Mouse (Mus musculus) thymus, adult 2 months (tissue): ENCODE data around the gene Tap1. TPM values are rescaled to one million over a fixed set of nuclear protein-coding genes. Genes with fewer than 3 reads are reported as not detected.
"Not testable (repeated sequence)": the region's sequence is repeated elsewhere in the genome, so short reads cannot be mapped to it uniquely, and the experiment has no call there.

Experiments
- DNase-seq: peaks from one replicate; pipeline ENCODE4 v3.0.0; 2021
- H3K27ac ChIP-seq: fragments of 200-500 bp; 2 replicates; pipeline ENCODE4 v1.5.1; 2012; ENCODE audit warnings: low read length, control low read depth; ENCODE audit not compliant: control insufficient read depth, insufficient read depth
- H3K27me3 ChIP-seq: fragments of 200-500 bp; 2 replicates; pipeline ENCODE4 v1.6.1; 2012; ENCODE audit warnings: mild to moderate bottlenecking, low read length, moderate library complexity, mixed read lengths; ENCODE audit not compliant: control insufficient read depth, insufficient read depth
- H3K36me3 ChIP-seq: fragments of 200-500 bp; 2 replicates; pipeline ENCODE4 v1.6.1; 2012; ENCODE audit warnings: mild to moderate bottlenecking, low read length, moderate library complexity; ENCODE audit not compliant: control insufficient read depth, insufficient read depth
- H3K4me1 ChIP-seq: fragments of 200-500 bp; replicated peaks from 2 replicates; pipeline ENCODE4 v1.6.1; 2012; ENCODE audit warnings: low read length; ENCODE audit not compliant: control insufficient read depth, insufficient read depth
- H3K4me3 ChIP-seq: fragments of 200-500 bp; 2 replicates; pipeline ENCODE4 v1.5.1; 2012; ENCODE audit warnings: mild to moderate bottlenecking, low read length, control low read depth, moderate library complexity; ENCODE audit not compliant: control insufficient read depth, insufficient read depth
- CTCF ChIP-seq: fragments of 200-500 bp; IDR thresholded peaks from 2 replicates; pipeline ENCODE4 v1.5.1; 2012; ENCODE audit warnings: mild to moderate bottlenecking, control low read depth, low read length, moderate library complexity, borderline replicate concordance; ENCODE audit not compliant: control insufficient read depth, poor library complexity, insufficient read depth; ENCODE audit errors: extremely low read depth
- POLR2A ChIP-seq: fragments of 200-500 bp; IDR thresholded peaks from 2 replicates; pipeline ENCODE4 v1.6.1; 2012; ENCODE audit warnings: mild to moderate bottlenecking, low read length, control low read depth, moderate library complexity; ENCODE audit not compliant: control insufficient read depth, poor library complexity, insufficient read depth; ENCODE audit errors: extremely low read depth
- WGBS: fragments of 180-500 bp; shearing (Covaris S2); methylation state at CpG from one replicate; pipeline ENCODE4 v1.1.7; 2018; 5-methylcytosine and 5-hydroxymethylcytosine counted together
- polyA plus RNA-seq: library from polyadenylated mRNA; depleted of rRNA; stranded (reverse); fragments of >200 nt; gene quantifications from 2 replicates; pipeline ENCODE4 v1.2.3, GENCODE M21; 2012

The Tap1 gene
- polyA plus RNA-seq, 1 experiment: 197 TPM

DNA sequence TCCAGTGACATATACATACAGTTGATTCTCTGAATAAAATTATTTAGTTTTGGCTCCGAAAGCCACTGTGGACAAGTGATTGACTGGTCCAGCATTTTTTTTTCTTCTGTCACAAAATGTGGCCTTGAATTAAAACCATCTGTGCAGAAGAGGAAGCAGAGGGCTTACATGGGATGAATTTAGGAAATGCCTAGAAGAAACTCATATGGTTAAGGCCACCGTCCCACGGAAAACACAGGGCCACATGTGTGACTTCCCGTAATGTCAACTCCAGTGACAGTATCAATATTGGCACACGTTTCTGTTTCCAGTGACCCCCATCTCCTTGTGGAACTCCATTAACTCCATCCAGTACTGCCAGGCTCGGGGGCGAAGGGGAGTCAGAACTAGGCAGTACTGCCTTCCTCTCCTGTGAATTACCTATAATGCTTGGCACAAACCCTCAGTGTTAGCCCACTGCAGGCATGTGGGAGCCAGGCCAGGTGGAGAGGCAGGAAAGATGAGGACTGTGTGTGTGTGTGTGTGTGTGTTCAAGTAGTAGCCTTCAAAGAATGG, 44.8 kb upstream of the Tap1 start:
- DNase-seq: no peak
- TF ChIP-seq POLR2A: no peak
- no peak for TF ChIP-seq CTCF
- H3K27ac ChIP-seq: peak overlapping the region; percentile 87
- peaks cover 27% of the 10 kb centered on the region for H3K4me1 ChIP-seq
- H3K4me3 ChIP-seq: peak overlapping the region; percentile 8; the same call in 1 of the 2 replicates
- WGBS: 44% methylated on average over 7 of the region's 7 CpGs
- H3K36me3 ChIP-seq: no peaks in the 10 kb centered on the region
- H3K27me3 ChIP-seq: no peaks in the 10 kb centered on the region

DNA sequence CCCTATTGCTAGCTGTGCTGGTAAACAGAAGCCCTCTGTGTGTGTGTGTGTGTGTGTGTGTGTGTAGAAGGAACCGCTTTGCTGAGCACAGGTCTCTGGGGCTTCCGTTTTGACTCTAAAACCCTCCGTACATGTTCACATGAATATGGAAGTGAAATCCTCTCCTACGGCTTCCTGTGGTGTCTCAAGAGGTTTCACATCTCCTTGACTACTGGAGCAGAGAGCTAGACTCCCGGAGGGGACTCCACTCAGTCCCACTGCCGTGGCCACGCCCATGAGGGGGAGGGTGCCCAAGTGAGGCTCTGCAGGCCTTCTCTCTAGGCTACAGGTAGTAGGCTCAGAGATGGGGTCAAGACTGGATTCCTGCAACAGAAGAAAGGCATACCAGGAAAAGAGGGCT, 44.3 kb upstream of the Tap1 start, which contains the start of gene H2-DMb2:
Gene H2-DMb2, plus strand, starts transcription at position 275 of the 400 bp plus-strand sequence.
- Histone ChIP-seq H3K4me3 (peak within 1 kb of the TSS; percentile 8), H3K36me3 (no peaks in the 10 kb centered on the region), H3K27ac (peak within 1 kb of the TSS; percentile 87), H3K27me3 (no peaks in the 10 kb centered on the region), H3K4me1 (peaks cover 27% of the 10 kb centered on the region)
- DNase-seq: peak; percentile 87
- no peak for TF ChIP-seq POLR2A
- TF ChIP-seq CTCF: no peak
- 4% methylated on average over 7 of the region's 7 CpGs for WGBS

DNA sequence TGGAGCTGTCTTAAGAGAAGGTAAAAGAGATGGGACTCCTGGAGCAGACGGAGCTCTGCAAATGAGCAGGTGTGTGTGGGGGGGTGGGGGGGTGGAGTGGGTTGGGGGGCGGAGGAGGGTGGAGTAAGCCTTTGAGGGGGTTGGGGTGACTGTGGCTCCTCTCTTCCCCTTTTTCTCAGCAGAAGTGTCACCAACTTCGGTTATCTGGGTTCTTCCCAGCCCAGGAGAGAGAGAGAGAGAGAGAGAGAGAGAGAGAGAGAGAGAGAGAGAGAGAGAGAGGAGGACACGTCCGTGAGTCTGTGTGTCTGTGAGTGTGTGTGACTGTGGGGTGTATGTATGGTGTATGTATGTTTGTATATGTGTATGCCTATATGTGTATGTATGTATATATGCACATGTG, 43.9 kb upstream of the Tap1 start:
- Histone ChIP-seq H3K27me3 (no peaks in the 10 kb centered on the region), H3K4me3 (no peak overlapping the region; the same call in 1 of the 2 replicates), H3K4me1 (peaks cover 27% of the 10 kb centered on the region), H3K36me3 (no peaks in the 10 kb centered on the region), H3K27ac (peak overlapping the region; percentile 87)
- no peak for TF ChIP-seq POLR2A
- 15% methylated on average over 5 of the region's 5 CpGs for WGBS
- no peak for DNase-seq

DNA sequence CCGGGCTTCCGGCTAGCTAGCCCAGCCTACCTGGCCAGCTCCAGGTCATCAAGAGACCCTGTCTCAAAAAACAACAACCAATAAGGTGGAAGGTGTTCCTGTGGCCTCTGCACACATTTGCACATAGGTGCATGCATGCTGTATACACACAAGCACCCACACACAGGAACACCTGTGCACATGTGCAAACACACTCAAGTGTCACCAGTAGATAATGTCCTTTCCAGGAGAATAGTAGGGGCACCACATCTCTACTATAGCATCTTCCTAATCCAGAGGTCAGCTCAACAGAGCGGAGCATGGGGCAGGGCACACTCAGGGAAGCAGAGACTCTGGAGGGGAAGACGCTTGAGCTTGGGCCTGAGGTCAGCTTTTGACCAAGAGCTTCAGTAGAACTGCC, 43.1 kb upstream of the Tap1 start:
- H3K27me3 ChIP-seq, H3K4me3 ChIP-seq, H3K36me3 ChIP-seq, DNase-seq, H3K27ac ChIP-seq: not testable (repeated sequence)
- WGBS: 75% methylated on average over 4 of the region's 4 CpGs
- peaks cover 27% of the 10 kb centered on the region for H3K4me1 ChIP-seq

DNA sequence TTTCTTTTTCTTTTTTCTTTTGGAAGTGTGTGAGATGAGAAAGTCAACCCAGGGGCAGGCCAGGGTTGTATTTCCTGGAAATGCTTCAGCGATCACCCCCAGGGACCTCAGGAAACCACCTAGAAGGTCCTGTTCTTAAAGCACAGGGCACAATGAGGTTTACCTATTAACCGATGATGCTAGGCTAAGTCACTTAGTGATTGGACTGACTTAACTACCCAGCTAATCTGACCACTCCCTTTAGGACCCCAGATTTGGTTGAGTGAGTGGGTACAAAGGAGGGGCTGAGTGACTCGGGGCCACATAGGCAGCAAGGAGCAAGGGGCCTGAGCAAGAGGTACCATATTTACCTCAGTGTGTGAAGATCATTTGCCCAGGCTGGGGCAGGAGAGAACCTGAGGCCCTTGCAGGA, 42.4 kb upstream of the Tap1 start:
- TF ChIP-seq POLR2A (no peak), CTCF (no peak)
- H3K27me3 ChIP-seq: no peaks in the 10 kb centered on the region
- peak overlapping the region; percentile 63 for H3K27ac ChIP-seq
- H3K4me1 ChIP-seq: peaks cover 27% of the 10 kb centered on the region
- 41% methylated on average over 3 of the region's 3 CpGs for WGBS
- no peaks in the 10 kb centered on the region for H3K36me3 ChIP-seq
- DNase-seq: no peak
- no peak overlapping the region; the same call in 1 of the 2 replicates for H3K4me3 ChIP-seq

DNA sequence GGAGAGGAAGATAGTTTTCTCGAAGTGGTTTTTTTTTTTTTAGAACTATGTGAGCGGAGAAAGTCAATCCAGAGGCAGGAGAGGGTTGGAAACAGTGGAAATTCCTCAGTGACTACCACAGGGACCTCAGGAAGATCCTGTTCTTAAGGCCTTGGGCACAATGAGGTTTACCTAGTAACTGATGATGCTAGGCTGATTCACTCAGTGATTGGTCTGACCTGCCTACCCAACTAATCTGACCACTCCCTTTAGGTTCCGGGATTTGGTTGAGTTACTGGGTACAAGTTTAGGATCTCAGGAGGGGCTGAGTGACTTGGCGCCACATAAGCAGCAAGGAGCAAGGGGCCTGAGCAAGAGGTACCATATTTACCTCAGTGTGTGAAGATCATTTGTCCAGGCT, 34.4 kb upstream of the Tap1 start, which contains the start of gene H2-DMb1:
Gene H2-DMb1, plus strand, starts transcription at position 150 of the 400 bp plus-strand sequence.
- TF ChIP-seq CTCF (no peak), POLR2A (no peak)
- Histone ChIP-seq H3K4me1 (peaks cover 3% of the 10 kb centered on the region; the same call in 1 of the 2 replicates), H3K36me3 (no peaks in the 10 kb centered on the region), H3K27me3 (no peaks in the 10 kb centered on the region), H3K27ac (peak within 1 kb of the TSS; percentile 19; the same call in 1 of the 2 replicates), H3K4me3 (peak within 1 kb of the TSS; percentile 3; the same call in 1 of the 2 replicates)
- peak; percentile 36 for DNase-seq
- WGBS: 43% methylated on average over 4 of the region's 4 CpGs

DNA sequence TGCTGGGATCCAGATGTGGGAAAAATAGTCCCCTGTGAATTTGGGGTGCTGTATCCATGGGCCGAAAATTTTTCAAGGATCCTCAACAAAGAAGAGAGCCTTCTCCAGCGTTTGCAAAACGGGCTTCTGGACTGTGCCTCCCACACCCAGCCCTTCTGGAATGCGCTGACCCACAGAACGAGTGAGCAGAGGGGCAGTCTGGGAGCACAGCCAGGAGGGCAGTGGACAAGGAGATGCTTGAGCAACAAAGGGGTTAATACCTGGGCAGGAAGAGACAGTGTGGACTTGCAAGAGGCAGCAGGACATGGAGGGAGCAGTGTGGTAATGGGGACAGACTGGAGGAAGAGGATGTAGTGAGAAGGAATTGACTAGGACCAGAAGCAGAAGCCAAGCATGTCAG, 31.8 kb upstream of the Tap1 start:
- no peaks in the 10 kb centered on the region for H3K36me3 ChIP-seq
- no peak overlapping the region for H3K27ac ChIP-seq
- no peak for DNase-seq
- TF ChIP-seq CTCF (no peak), POLR2A (no peak)
- H3K4me3 ChIP-seq: no peak overlapping the region
- H3K4me1 ChIP-seq: peaks cover 3% of the 10 kb centered on the region; the same call in 1 of the 2 replicates
- no peaks in the 10 kb centered on the region for H3K27me3 ChIP-seq
- WGBS: 95% methylated on average over 5 of the region's 5 CpGs
